Mouse (Mus musculus) forebrain, embryonic 10.5 days (tissue): ENCODE data around the gene Cep57l1. TPM values are rescaled to one million over a fixed set of nuclear protein-coding genes. Genes with fewer than 3 reads are reported as not detected.

Experiments
- DNase-seq: peaks from one replicate; pipeline ENCODE4 v3.0.0-alpha.2; 2017; ENCODE audit warnings: low spot score; ENCODE audit errors: extremely low spot score
- H3K27ac ChIP-seq: fragments of 300-500 bp; sonication (generic); 2 replicates; pipeline ENCODE4 v1.5.1; 2016; ENCODE audit warnings: mild to moderate bottlenecking
- H3K27me3 ChIP-seq: fragments of 300-500 bp; sonication (generic); 2 replicates; pipeline ENCODE4 v1.6.1; 2016; ENCODE audit warnings: mild to moderate bottlenecking; ENCODE audit not compliant: poor library complexity, severe bottlenecking
- H3K36me3 ChIP-seq: fragments of 300-500 bp; sonication (generic); replicated peaks from 2 replicates; pipeline ENCODE4 v1.6.1; 2016; ENCODE audit warnings: mild to moderate bottlenecking, moderate library complexity
- H3K4me1 ChIP-seq: fragments of 300-500 bp; sonication (generic); 2 replicates; pipeline ENCODE4 v1.6.1; 2016
- H3K4me3 ChIP-seq: fragments of 300-500 bp; sonication (generic); 2 replicates; pipeline ENCODE4 v1.5.1; 2016; ENCODE audit warnings: mild to moderate bottlenecking, moderate library complexity
- H3K9me3 ChIP-seq: fragments of 300-500 bp; sonication (generic); 2 replicates; pipeline ENCODE4 v1.6.1; 2016; ENCODE audit warnings: mild to moderate bottlenecking, moderate library complexity
- WGBS: fragments of 180-500 bp; shearing (Covaris S2); methylation state at CpG from one replicate; pipeline ENCODE4 v1.1.7; 2016; 5-methylcytosine and 5-hydroxymethylcytosine counted together
- polyA plus RNA-seq: library from polyadenylated mRNA; unstranded; fragments of >200 nt; fragmentation: Nextera tagmentation; extraction: Ambion mirVana; gene quantifications from 2 replicates; pipeline ENCODE4 v1.2.1, GENCODE M21; 2016

Cep57l1 gene
- polyA plus RNA-seq, result 26.4 and 27.2 TPM in 2 replicates

DNA sequence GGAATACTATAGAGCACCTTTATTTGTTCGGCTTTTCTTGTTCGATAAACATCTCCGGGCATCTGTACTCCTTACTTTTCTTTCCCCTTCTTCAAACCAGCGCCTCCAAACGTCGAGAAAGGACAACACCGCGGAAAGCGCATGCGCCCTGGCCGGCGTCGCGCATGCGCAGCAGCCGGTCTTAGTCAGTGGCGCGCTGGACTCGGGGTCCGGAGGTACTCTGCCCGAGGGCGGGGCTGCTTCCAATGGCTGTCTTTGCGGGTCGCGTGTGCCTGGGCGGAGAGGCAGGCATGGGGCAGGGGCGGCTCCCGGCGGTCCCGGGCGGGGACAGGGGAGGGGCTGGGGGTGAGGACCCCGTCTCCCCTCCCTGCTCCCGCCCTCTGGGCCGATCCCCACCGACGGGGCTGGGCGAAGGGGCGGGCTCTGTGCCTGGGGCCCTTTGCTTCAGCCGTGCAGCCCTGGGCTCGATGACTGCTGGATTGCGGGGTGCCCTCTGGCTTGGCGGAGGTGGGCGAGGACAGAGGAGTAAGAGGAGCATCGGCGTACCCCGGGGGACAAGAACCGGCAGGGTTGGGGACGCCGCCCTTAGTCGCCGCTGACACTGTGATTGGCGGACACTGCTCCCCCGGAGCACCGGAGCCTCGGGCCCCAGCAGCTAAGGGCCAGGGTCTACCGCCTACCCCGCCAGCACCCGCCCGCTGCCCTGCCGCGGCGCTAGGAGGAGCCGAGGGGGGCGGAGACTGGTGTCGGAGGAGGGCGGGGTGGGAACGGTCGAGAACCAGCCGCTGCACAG lies at the start of gene Cep57l1, which contains the start of gene Sesn1:
Gene Cep57l1, minus strand, starts transcription at position 101 of the 793 bp plus-strand sequence.
Gene Sesn1, plus strand, starts transcription at position 165 of the 793 bp plus-strand sequence.
- Histone ChIP-seq H3K4me3 (peak within 1 kb of the TSS; percentile 74), H3K4me1 (peaks cover 44% of the 10 kb centered on the region), H3K27me3 (no peaks in the 10 kb centered on the region), H3K36me3 (peaks cover 6% of the 10 kb centered on the region; the same call in 1 of the 2 replicates), H3K27ac (peak within 1 kb of the TSS; percentile 94), H3K9me3 (no peaks in the 10 kb centered on the region; the same call in 1 of the 2 replicates)
- under 1% methylated on average over 62 of the region's 69 CpGs for WGBS
- DNase-seq, result peak; percentile 95

DNA sequence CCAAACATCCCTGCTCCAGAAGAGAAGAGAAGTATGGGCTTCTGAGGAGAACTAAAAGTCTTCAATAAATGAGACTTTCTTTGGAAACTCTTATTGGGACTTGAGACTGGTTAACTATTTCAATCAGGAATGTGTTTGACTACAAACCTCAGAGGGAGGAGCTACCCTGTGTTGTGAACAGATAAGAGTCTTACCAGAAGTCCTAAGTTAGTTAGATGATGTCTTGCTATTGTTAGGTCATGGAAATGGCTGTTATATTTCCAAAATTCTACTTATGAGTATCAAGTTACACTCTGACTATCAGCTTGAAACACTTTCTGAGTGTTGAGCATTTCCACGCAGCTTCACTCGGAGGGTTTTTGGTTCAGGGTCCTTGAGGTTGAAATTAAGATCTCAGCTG lies 39.0 kb upstream of the Cep57l1 start:
- Histone ChIP-seq H3K4me1 (no peaks in the 10 kb centered on the region), H3K9me3 (peaks cover 3% of the 10 kb centered on the region; the same call in 1 of the 2 replicates), H3K36me3 (peaks cover 9% of the 10 kb centered on the region), H3K27me3 (no peaks in the 10 kb centered on the region), H3K4me3 (no peak overlapping the region), H3K27ac (no peak overlapping the region)
- DNase-seq, result no peak
- WGBS, result 97% methylated on average over 2 of the region's 2 CpGs

DNA sequence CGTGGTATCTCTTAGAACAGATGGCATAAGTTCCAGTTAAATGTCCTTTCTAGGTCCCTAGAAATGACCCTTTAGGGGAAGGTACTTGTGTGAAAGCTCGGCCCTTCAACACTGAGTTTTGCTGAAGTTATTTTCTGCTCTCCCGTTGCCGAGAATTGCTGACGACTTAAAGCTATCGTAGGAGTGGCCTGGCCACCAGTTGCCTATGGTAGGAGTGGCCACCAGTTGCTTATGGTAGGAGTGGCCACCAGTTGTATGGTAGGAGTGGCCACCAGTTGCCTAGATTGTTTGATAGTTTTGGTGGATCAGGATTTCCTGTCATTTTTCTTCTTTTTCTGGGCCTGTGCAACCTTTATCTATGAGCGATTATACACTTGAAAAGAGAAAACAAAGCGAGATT lies 38.1 kb upstream of the Cep57l1 start:
- no peaks in the 10 kb centered on the region for H3K4me1 ChIP-seq
- H3K36me3 ChIP-seq, result peaks cover 9% of the 10 kb centered on the region
- H3K9me3 ChIP-seq, result peaks cover 3% of the 10 kb centered on the region; the same call in 1 of the 2 replicates
- no peaks in the 10 kb centered on the region for H3K27me3 ChIP-seq
- DNase-seq, result no peak
- 97% methylated on average over 8 of the region's 8 CpGs for WGBS
- no peak overlapping the region for H3K4me3 ChIP-seq
- no peak overlapping the region for H3K27ac ChIP-seq

DNA sequence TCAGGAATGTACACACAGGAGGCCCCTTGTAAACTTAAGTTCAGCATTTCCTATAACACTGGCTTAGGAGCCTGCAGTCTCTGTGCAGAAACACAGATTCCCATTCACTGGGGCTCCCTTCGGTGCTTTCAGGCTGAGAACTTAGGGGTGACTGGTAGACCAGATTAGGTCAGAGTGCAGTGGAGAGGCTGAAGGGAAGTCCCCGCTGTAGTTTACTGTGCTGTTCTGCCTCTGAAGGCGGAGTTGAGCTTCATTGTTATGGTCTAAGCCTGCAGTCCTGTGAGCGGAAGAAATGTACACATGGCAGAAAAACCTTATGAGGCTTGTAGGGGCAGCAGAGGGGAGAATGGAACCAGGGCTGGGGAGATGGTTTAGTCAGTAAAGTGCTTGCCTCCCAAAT lies 29.2 kb upstream of the Cep57l1 start:
- WGBS, result 94% methylated on average over 4 of the region's 4 CpGs
- no peak for DNase-seq
- H3K4me1 ChIP-seq, result no peaks in the 10 kb centered on the region
- H3K4me3 ChIP-seq, result no peak overlapping the region
- 0 out of 2 replicates have a peak, but pooled peaks cover 6% of the 10 kb centered on the region for H3K9me3 ChIP-seq
- H3K27me3 ChIP-seq, result no peaks in the 10 kb centered on the region
- no peaks in the 10 kb centered on the region for H3K36me3 ChIP-seq
- no peak overlapping the region for H3K27ac ChIP-seq

DNA sequence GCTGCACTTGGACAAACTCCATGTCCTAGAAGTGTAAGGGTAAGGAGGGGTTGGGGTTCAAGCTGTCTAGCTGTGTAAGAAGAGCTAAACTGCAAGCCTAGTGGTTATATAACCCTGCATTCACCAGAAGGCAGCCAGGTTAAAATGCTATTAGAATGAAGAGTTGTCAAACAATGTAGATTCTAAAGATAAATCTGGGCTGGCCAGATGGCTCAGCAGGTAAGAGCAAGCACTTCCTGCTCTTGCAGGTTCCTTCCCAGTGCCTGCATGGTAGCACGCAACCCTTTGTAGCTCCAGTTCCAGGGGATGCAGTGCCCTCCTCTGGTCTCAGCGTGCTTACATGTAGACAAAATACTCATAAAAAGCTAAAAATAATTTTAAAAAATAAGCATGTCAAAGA lies 24.5 kb upstream of the Cep57l1 start:
- no peak overlapping the region for H3K4me3 ChIP-seq
- H3K4me1 ChIP-seq, result no peaks in the 10 kb centered on the region; the same call in 1 of the 2 replicates
- H3K36me3 ChIP-seq, result no peaks in the 10 kb centered on the region
- WGBS, result 91% methylated on average over 2 of the region's 2 CpGs
- no peak for DNase-seq
- H3K27me3 ChIP-seq, result no peaks in the 10 kb centered on the region
- H3K9me3 ChIP-seq, result 0 out of 2 replicates have a peak, but pooled peaks cover 2% of the 10 kb centered on the region
- H3K27ac ChIP-seq, result no peak overlapping the region

DNA sequence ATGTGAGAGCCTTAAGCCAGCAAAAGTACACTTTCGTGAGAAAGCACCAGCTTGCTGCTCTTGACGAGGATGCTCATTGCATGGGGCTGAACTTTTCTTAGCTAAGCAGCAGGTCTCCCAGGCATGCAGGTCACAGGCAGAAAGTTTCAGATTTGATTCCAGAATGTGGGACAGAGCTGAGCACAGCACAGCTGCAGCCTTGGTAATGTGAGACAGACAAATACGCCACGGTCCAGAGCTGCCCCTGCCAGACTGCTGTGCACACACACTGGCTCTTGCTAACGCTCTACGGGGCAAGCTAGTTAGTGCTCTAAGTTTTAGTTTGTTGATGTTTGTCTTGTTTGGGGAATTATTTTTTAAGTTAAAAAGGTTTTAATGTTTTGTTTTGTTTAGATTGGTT lies 22.5 kb upstream of the Cep57l1 start:
- H3K4me3 ChIP-seq, result no peak overlapping the region
- DNase-seq, result no peak
- H3K9me3 ChIP-seq, result 0 out of 2 replicates have a peak, but pooled peaks cover 2% of the 10 kb centered on the region
- H3K4me1 ChIP-seq, result no peaks in the 10 kb centered on the region; the same call in 1 of the 2 replicates
- H3K27ac ChIP-seq, result no peak overlapping the region
- 75% methylated on average over 6 of the region's 6 CpGs for WGBS
- H3K27me3 ChIP-seq, result no peaks in the 10 kb centered on the region
- H3K36me3 ChIP-seq, result no peaks in the 10 kb centered on the region

DNA sequence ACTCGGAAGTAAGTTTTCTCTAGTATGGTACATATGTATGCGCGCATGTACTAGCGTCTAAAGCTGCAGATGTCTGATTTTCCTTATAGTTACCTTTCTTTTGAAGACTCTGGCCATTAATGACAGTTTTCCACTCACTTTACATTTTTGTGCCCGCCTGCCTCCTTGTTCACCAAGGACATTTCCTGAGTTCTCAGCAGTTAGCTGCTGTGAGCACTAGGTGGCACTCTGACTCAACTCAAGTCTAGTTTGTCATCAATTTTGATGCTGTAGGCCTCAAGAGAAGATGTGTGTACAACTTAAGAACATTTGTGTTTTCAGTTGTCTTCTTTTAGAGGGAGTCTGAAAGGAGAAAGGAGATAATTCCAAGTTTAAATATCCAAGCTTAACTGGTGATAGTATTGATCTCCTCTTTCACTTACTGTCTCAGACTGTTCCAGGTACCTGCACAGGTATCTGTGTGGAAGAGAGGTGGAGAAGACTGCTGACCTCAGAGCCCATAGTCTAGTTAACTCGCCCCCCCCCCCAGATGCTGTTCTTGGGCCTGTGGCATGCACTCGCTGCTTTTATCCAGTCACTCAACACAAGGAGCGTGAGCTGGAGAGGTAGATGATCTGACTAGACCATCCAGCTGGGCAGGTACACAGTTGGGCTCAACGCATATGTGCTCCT lies 21.3 kb upstream of the Cep57l1 start:
- no peak for DNase-seq

DNA sequence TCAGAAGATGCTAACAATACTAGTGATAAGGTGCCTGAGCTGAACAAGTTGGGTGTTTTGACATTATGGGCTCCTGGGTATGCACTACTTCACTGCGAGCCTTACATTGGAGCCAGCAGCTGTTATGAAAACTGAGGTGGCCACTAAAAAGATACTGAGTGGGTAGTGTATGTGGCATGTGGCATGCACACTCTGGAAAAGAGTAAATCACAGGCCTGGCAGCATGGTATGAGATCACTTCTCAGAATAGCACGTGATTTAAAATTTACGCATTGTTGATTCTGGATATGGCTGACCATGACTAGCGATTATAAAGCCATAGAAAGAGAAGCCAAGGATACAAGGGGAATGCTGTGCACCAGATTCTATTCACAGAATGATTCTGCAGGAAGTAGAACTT lies 20.8 kb upstream of the Cep57l1 start:
- 73% methylated on average over 4 of the region's 4 CpGs for WGBS
- Histone ChIP-seq H3K4me3 (no peak overlapping the region), H3K36me3 (no peaks in the 10 kb centered on the region), H3K4me1 (no peaks in the 10 kb centered on the region; the same call in 1 of the 2 replicates), H3K9me3 (no peaks in the 10 kb centered on the region), H3K27me3 (no peaks in the 10 kb centered on the region), H3K27ac (no peak overlapping the region)
- DNase-seq, result no peak

More for the DNA sequence above, 21.3 kb upstream of the Cep57l1 start:
- Histone ChIP-seq H3K9me3 (no peaks in the 10 kb centered on the region), H3K4me3 (no peak overlapping the region), H3K27me3 (no peaks in the 10 kb centered on the region), H3K36me3 (no peaks in the 10 kb centered on the region), H3K4me1 (no peaks in the 10 kb centered on the region; the same call in 1 of the 2 replicates), H3K27ac (no peak overlapping the region)
- WGBS, result 53% methylated on average over 9 of the region's 9 CpGs

DNA sequence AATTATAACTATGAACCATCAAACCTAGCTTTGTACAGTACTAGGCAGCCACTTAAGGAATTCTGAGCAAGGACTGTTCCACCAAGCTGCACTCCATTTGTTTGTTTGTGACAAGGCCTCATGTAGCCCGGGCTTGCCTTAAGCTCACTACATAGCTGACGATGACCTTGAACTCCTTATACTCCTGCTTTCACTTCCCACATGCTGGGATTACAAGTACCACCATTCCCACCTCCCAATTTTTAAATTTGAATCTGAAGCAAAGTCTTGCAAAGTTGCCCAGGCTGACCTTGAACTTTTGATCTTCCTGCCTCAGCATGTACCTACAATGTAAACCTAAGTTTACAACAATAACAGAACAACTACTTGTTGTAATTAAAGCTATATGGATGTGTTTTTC lies 20.3 kb upstream of the Cep57l1 start:
- Histone ChIP-seq H3K4me1 (no peaks in the 10 kb centered on the region; the same call in 1 of the 2 replicates), H3K4me3 (no peak overlapping the region), H3K9me3 (no peaks in the 10 kb centered on the region), H3K36me3 (no peaks in the 10 kb centered on the region), H3K27me3 (no peaks in the 10 kb centered on the region), H3K27ac (no peak overlapping the region)
- no peak for DNase-seq
- 89% methylated on average over 2 of the region's 2 CpGs for WGBS

DNA sequence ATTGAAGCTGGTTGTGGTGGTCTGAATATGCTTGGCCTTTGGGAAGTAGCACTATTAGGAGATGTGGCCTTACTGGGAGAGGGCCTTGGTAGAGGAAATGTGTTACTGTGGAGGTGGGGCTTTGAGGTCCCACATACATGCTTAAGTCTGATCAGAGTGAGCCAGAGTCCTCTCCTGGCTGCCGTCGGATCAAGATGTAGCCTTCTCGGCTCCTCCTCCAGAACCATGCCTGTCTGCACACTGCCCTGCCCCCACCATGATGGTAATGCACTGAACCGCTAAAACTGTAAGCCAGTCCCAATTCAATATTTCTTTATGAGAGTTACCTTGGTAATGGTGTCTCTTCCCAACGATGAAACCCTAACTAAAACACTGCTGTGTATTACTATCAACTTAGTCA lies 19.5 kb upstream of the Cep57l1 start:
- Histone ChIP-seq H3K27me3 (no peaks in the 10 kb centered on the region), H3K36me3 (no peaks in the 10 kb centered on the region), H3K4me3 (no peak overlapping the region), H3K27ac (no peak overlapping the region), H3K4me1 (no peaks in the 10 kb centered on the region; the same call in 1 of the 2 replicates), H3K9me3 (no peaks in the 10 kb centered on the region)
- no peak for DNase-seq
- WGBS, result 86% methylated on average over 5 of the region's 5 CpGs

DNA sequence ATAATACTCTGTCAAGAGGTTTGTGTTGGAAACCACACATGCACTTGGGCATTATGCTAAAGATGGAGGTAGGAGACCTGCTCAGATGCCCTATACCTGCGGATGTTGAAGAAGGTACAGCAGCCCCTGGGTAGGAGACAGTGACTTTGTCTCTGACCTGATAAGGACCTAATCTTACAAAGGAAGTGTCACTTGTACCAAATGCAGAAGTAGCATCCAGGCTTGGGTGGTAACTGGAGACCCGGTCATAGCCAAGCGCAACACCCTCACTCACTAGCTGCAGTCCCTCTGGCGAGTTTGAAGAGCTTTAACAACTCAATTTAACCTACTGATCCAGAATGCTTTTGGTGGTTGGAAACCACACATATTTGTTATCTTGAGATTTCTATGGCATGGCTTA lies 18.1 kb upstream of the Cep57l1 start:
- 92% methylated on average over 4 of the region's 4 CpGs for WGBS
- H3K4me1 ChIP-seq, result no peaks in the 10 kb centered on the region; the same call in 1 of the 2 replicates
- DNase-seq, result no peak

DNA sequence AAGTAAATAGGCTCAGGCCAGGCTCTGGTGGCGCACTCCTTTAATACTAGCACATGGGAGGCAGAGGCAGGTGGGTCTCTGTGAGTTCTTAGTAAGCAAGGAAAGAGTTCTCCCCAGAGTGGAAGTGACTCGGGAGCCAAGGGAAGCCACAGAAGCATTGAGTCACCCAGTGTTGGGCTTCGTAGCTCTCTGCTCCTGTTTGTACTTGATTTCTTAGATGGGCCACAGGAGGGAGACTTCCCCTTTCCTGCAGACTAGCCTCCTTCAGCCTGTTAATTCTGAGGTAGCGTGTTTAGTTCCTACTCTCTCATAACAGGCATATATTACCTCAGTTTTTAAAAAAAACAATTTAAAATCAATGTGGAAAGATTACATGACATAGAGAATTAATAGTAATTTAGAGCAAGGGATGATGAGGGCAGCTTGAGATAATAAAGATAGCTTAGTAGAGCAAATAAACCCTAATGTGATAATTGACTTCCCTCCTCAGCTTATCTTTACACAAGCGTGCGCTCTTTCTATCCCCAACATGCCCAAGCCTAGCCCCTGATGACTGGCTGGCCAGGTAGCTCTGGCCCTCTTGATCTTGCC lies 16.9 kb upstream of the Cep57l1 start:
- no peaks in the 10 kb centered on the region for H3K36me3 ChIP-seq
- H3K4me3 ChIP-seq, result no peak overlapping the region
- no peaks in the 10 kb centered on the region for H3K4me1 ChIP-seq
- DNase-seq, result no peak
- H3K27me3 ChIP-seq, result no peaks in the 10 kb centered on the region
- 92% methylated on average over 6 of the region's 6 CpGs for WGBS
- H3K27ac ChIP-seq, result no peak overlapping the region
- no peaks in the 10 kb centered on the region for H3K9me3 ChIP-seq

More for the DNA sequence above, 18.1 kb upstream of the Cep57l1 start:
- H3K27ac ChIP-seq, result no peak overlapping the region
- H3K27me3 ChIP-seq, result no peaks in the 10 kb centered on the region
- H3K4me3 ChIP-seq, result no peak overlapping the region
- no peaks in the 10 kb centered on the region for H3K9me3 ChIP-seq
- no peaks in the 10 kb centered on the region for H3K36me3 ChIP-seq
